Mouse (Mus musculus): ENCODE measurements around the gene Trim9.

DNA sequence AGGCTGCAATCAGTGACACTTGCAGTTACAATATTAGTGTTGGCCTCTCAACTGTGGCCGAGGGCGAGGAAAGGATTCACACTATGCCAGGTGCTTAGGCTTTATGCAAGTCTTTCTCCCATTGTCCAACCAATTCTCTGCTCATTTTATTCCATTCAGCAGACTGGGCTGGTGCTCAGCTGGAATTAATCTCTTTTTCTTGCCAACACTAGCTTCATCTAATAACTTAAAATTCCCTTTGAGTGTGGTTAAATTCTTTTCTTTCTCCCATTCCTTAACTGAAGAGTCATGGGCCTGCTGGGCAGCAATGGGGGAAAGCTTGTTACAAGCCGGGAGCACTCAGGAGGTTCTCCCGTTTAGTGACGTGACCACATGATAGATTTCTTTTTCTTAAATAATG is 61.9 kb downstream of the Trim9 start:
- TF ChIP-seq POLR2A (IDR thresholded peaks at IDR 0.05; ENCODE audit: control insufficient read depth in 1 of 2, insufficient read depth in 1 of 2, low read depth in 1 of 2, low read length in 2 of 2, poor library complexity in 1 of 2) (no peak), NRF1 (IDR thresholded peaks at IDR 0.05; ENCODE audit: insufficient read depth, low read depth, low read length, poor library complexity, severe bottlenecking) (no peak), RCOR1 (IDR thresholded peaks at IDR 0.05; ENCODE audit: low read depth, low read length) (no peak), MAX (IDR thresholded peaks at IDR 0.05; ENCODE audit: low read length) (no peak), CTCF (IDR thresholded peaks at IDR 0.05 in 2 of 3, conservative IDR thresholded peaks at IDR 0.05 in 1 of 3; ENCODE audit: control insufficient read depth in 1 of 3, insufficient read depth in 1 of 3, low read depth in 2 of 3, low read length in 3 of 3, poor library complexity in 1 of 3, severe bottlenecking in 1 of 3) (no peak)
